Mouse (Mus musculus): ENCODE results near the gene Gldc.
A peak's percentile ranks its signal among the peaks of the same experiment; 100 is the strongest.

Gldc gene

GRCm38 (mm10) chr19:30107221-30107845 is 67.9 kb downstream of the Gldc start:
- no peak for DNase-seq (ENCODE audit: low spot score)

- DNase-seq (ENCODE audit: low spot score) = no peak
Measured at GRCm38 (mm10) chr19:30105045-30105842, 70.0 kb downstream of the Gldc start.

GRCm38 (mm10) chr19:30102620-30103019 is 72.6 kb downstream of the Gldc start:
- DNase-seq (ENCODE audit: low spot score) = no peak

DNA sequence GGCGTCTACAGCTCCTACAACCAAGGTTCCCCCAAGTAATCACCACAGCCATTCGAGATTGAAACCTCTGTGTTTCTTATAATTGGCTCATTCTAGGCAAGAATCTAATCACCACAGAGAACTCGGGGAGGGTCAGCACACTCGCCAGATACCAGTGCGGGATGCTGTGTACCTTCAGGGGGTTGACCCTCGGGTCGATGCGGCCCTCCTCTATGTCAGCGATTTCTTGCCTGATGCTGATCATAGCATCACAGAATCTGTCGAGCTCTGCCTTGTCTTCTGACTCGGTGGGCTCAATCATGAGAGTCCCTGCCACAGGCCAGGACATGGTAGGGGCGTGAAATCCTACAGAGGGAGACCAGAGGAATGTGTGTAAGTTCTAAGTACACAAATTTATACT is 74.7 kb downstream of the Gldc start:
- DNase-seq (ENCODE audit: low spot score) = no peak

DNA sequence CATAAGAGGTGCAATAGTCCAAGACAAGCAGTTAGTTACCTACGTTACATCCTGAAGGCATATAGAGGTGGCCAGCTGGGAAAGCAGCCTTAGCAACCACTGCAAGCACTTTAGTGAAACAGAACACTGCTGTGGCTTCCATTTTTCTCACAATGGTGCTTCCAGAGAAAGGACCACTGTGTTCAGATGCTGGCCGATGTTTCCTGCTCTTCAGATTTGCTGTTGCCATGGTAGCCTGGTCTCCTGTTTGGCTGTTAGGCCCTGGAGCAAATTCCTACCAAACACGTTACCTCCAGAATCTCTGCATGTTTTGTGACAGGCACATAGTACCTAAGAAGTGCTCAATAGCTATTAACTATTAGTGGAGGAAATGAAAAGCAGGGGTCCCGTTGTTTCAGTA is 78.2 kb downstream of the Gldc start:
- DNase-seq (ENCODE audit: low spot score) = peak; percentile 27

DNA sequence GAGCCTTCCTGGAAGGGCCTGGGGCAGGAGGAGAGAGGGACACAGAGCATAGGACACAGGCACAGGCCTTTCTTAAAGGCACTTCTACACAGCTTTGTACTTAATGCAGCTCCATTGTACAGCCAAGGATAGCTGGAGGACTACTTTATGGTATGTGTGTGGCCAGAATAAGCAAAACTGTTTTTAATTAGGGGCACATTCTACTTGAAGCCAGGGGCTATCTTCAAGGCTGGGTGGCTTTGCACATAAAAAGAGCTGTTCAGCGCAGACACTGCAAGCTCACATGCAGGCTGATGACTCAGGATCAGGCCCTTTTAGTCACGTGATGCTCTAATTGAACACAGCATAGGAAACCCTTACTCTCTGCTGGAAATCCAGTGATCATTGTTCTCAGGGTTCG is 79.0 kb downstream of the Gldc start:
- peak; percentile 57 for DNase-seq (ENCODE audit: low spot score)

GRCm38 (mm10) chr19:30091644-30092295 is 83.5 kb downstream of the Gldc start:
- no peak for DNase-seq (ENCODE audit: low spot score)

DNA sequence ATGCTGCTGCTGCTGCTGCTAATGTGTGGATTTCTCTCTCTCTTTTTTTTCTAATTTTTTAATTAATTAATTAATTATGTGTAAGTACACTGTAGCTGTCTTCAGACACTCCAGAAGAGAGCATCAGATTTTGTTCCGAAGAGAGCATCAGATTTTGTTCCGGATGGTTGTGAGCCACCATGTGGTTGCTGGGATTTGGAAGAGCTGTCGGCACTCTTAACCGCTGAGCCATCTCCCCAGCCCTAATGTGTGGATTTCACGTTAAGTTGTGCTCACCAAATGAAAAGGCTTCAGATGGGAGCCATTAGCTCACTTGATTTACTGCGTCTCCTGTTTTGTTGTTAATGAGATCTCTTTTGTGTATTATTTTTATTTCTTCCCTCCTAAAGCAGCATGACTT is 85.1 kb downstream of the Gldc start:
- no peak for DNase-seq (ENCODE audit: low spot score)

GRCm38 (mm10) chr19:30065797-30066196 is 109.4 kb downstream of the Gldc start:
- DNase-seq (ENCODE audit: low spot score) = no peak

GRCm38 (mm10) chr19:30054218-30054617 is 121.0 kb downstream of the Gldc start:
- DNase-seq (ENCODE audit: low spot score) = no peak

- no peak for DNase-seq (ENCODE audit: low spot score)
Measured at GRCm38 (mm10) chr19:30051479-30051878, 123.8 kb downstream of the Gldc start.

GRCm38 (mm10) chr19:30050584-30050983 is 124.6 kb downstream of the Gldc start:
- no peak for DNase-seq (ENCODE audit: low spot score)

Data from embryo, embryonic 10 days (tissue).